Mouse (Mus musculus): ENCODE measurements around the gene Erp44.

DNA sequence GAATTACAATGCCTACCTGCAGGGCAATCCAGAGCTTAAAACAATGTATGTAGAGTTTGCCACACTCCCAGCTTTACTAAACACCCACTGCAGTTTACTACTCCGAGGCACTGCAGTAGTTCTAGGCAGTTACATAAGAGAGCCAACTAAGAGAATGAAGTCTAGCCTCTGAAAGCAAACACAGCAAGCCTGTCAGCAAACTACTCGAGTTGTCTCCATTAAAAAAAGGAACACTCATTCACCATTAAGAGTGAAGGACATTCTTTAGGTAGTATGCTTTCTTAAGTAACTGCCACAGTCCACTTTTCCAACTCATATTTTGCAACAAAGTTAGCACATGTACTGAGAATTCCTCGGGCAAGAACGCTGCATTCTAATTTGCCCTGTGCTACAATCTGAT lies 40.3 kb downstream of the Erp44 start:
- TF ChIP-seq POLR2A (IDR thresholded peaks at IDR 0.05; ENCODE audit: low read depth, low read length) (no peak), CTCF (IDR thresholded peaks at IDR 0.05; ENCODE audit: extremely low read depth, insufficient read depth, insufficient read length, insufficient replicate concordance) (no peak)
